Mouse (Mus musculus): Measurements from ENCODE around the gene Galnt10. TPM values are rescaled to one million over a fixed set of nuclear protein-coding genes. Genes with fewer than 3 reads are reported as not detected.

The Galnt10 gene
- total and polyA plus RNA-seq, 3 experiments = 0.07 to 0.85 TPM; not detected in 1

GRCm38 (mm10) chr11:57653796-57654195 is 8.6 kb downstream of the Galnt10 start:
- dilution Hi-C loops (cut with MboI; ENCODE audit: extremely low pct_ligation_motif_present, extremely low pct_unique_long_range_greater_than_20kb, low sequenced_read_pairs) (no loop called here), in situ Hi-C loops (cut with MboI; ENCODE audit: low pct_ligation_motif_present, low pct_unique_long_range_greater_than_20kb, low sequenced_read_pairs) (no loop called here)
- no peak for DNase-seq (ENCODE audit: extremely low read depth)
- no peak overlapping the region for H3K4me2 ChIP-seq (ENCODE audit: insufficient read depth, low read depth, poor library complexity, severe bottlenecking)
- H3K4me3 ChIP-seq (replicated peaks in 1 of 3; ENCODE audit: low read depth in 2 of 3, low read length in 2 of 3, poor library complexity in 1 of 3) = no peak overlapping the region
- H3K27ac ChIP-seq (ENCODE audit: insufficient read depth, low read depth) = no peak overlapping the region
- TF ChIP-seq MAX (IDR thresholded peaks at IDR 0.05; ENCODE audit: low read length) (no peak), JUND (conservative IDR thresholded peaks at IDR 0.05; ENCODE audit: low read depth, low read length) (no peak), POLR2A (IDR thresholded peaks at IDR 0.05; ENCODE audit: low read depth, low read length) (no peak), HCFC1 (IDR thresholded peaks at IDR 0.05; ENCODE audit: low read depth, low read length) (no peak), CTCF (conservative IDR thresholded peaks at IDR 0.05 in 1 of 2, IDR thresholded peaks at IDR 0.05 in 1 of 2; ENCODE audit: low read depth in 2 of 2, low read length in 2 of 2) (no peak)
- no peaks in the 10 kb centered on the region for H3K36me3 ChIP-seq (replicated peaks in 1 of 2; ENCODE audit: control insufficient read depth in 1 of 2, insufficient read depth in 1 of 2, low read length in 1 of 2)
- no peaks in the 10 kb centered on the region for H3K79me2 ChIP-seq (replicated peaks; ENCODE audit: control insufficient read depth, extremely low read depth, insufficient read depth, poor library complexity, severe bottlenecking)
- H3K9me3 ChIP-seq (replicated peaks; ENCODE audit: low read length) = no peaks in the 10 kb centered on the region
- H3K27me3 ChIP-seq (replicated peaks) = peaks cover 97% of the 10 kb centered on the region
- H3K9ac ChIP-seq (ENCODE audit: insufficient read depth, low read depth) = no peak overlapping the region
- no peaks in the 10 kb centered on the region for H3K4me1 ChIP-seq (ENCODE audit: control insufficient read depth in 1 of 2, insufficient read depth in 2 of 2)

GRCm38 (mm10) chr11:57654386-57654785 is 9.1 kb downstream of the Galnt10 start:
- Histone ChIP-seq H3K27ac (ENCODE audit: insufficient read depth, low read depth) (no peak overlapping the region), H3K27me3 (replicated peaks) (peaks cover 95% of the 10 kb centered on the region), H3K4me1 (ENCODE audit: control insufficient read depth in 1 of 2, insufficient read depth in 2 of 2) (no peaks in the 10 kb centered on the region), H3K4me2 (ENCODE audit: insufficient read depth, low read depth, poor library complexity, severe bottlenecking) (no peak overlapping the region), H3K79me2 (replicated peaks; ENCODE audit: control insufficient read depth, extremely low read depth, insufficient read depth, poor library complexity, severe bottlenecking) (no peaks in the 10 kb centered on the region), H3K4me3 (replicated peaks in 1 of 3; ENCODE audit: low read depth in 2 of 3, low read length in 2 of 3, poor library complexity in 1 of 3) (no peak overlapping the region), H3K9ac (ENCODE audit: insufficient read depth, low read depth) (no peak overlapping the region), H3K36me3 (replicated peaks in 1 of 2; ENCODE audit: control insufficient read depth in 1 of 2, insufficient read depth in 1 of 2, low read length in 1 of 2) (no peaks in the 10 kb centered on the region), H3K9me3 (replicated peaks; ENCODE audit: low read length) (no peaks in the 10 kb centered on the region)
- DNase-seq (ENCODE audit: extremely low read depth) = no peak
- dilution Hi-C loops (cut with MboI; ENCODE audit: extremely low pct_ligation_motif_present, extremely low pct_unique_long_range_greater_than_20kb, low sequenced_read_pairs) (no loop called here), in situ Hi-C loops (cut with MboI; ENCODE audit: low pct_ligation_motif_present, low pct_unique_long_range_greater_than_20kb, low sequenced_read_pairs) (no loop called here)
- TF ChIP-seq USF2 (conservative IDR thresholded peaks at IDR 0.05; ENCODE audit: low read depth, low read length) (no peak), MYC (IDR thresholded peaks at IDR 0.05; ENCODE audit: low read depth, low read length) (no peak), POLR2A (IDR thresholded peaks at IDR 0.05; ENCODE audit: low read depth, low read length) (no peak), JUN (IDR thresholded peaks at IDR 0.05; ENCODE audit: insufficient read depth, low read depth, low read length) (no peak), TBP (conservative IDR thresholded peaks at IDR 0.05; ENCODE audit: low read depth, low read length) (no peak), ELF1 (IDR thresholded peaks at IDR 0.05; ENCODE audit: low read depth, low read length) (no peak)

GRCm38 (mm10) chr11:57654977-57655397 is 9.7 kb downstream of the Galnt10 start:
- TF ChIP-seq MAZ (IDR thresholded peaks at IDR 0.05; ENCODE audit: low read depth, low read length) = no peak
- TF ChIP-seq KAT2A (IDR thresholded peaks at IDR 0.05; ENCODE audit: insufficient replicate concordance, low read length) = no peak
- no peak for TF ChIP-seq NELFE (IDR thresholded peaks at IDR 0.05; ENCODE audit: low read depth, low read length)
- TF ChIP-seq MAFK (IDR thresholded peaks at IDR 0.05; ENCODE audit: insufficient replicate concordance, low read length) = no peak
- no peak for TF ChIP-seq ZMIZ1 (IDR thresholded peaks at IDR 0.05; ENCODE audit: low read depth, low read length)
- TF ChIP-seq POLR2A (IDR thresholded peaks at IDR 0.05; ENCODE audit: low read depth, low read length) = no peak
- no peak for TF ChIP-seq NRF1 (IDR thresholded peaks at IDR 0.05; ENCODE audit: low read depth, low read length)
- TF ChIP-seq CTCF (conservative IDR thresholded peaks at IDR 0.05 in 1 of 2, IDR thresholded peaks at IDR 0.05 in 1 of 2; ENCODE audit: low read depth in 2 of 2, low read length in 2 of 2) = no peak
- TF ChIP-seq POLR2AphosphoS2 (IDR thresholded peaks at IDR 0.05; ENCODE audit: low read depth, low read length) = no peak
- no peak for TF ChIP-seq CHD2 (IDR thresholded peaks at IDR 0.05; ENCODE audit: low read length)
- no peak for TF ChIP-seq USF1 (IDR thresholded peaks at IDR 0.05; ENCODE audit: low read depth, low read length)
- no peak for TF ChIP-seq UBTF (IDR thresholded peaks at IDR 0.05; ENCODE audit: low read depth, low read length)
- no peak for TF ChIP-seq RCOR1 (conservative IDR thresholded peaks at IDR 0.05; ENCODE audit: low read depth, low read length)
- TF ChIP-seq BHLHE40 (IDR thresholded peaks at IDR 0.05; ENCODE audit: low read depth, low read length) = no peak
- no peak for TF ChIP-seq MYC (IDR thresholded peaks at IDR 0.05; ENCODE audit: low read depth, low read length)
- no peak for TF ChIP-seq ZKSCAN1 (IDR thresholded peaks at IDR 0.05; ENCODE audit: borderline replicate concordance, low read depth, low read length)
- TF ChIP-seq ETS1 (conservative IDR thresholded peaks at IDR 0.05; ENCODE audit: low read depth, low read length) = no peak
- TF ChIP-seq RAD21 (IDR thresholded peaks at IDR 0.05; ENCODE audit: low read depth, low read length) = no peak
- no peak for TF ChIP-seq MEF2A (IDR thresholded peaks at IDR 0.05; ENCODE audit: borderline replicate concordance, low read depth, low read length)
- TF ChIP-seq TCF12 (IDR thresholded peaks at IDR 0.05; ENCODE audit: low read depth, low read length) = no peak
- H3K9ac ChIP-seq (ENCODE audit: insufficient read depth, low read depth) = no peak overlapping the region
- no peak overlapping the region for H3K27ac ChIP-seq (ENCODE audit: insufficient read depth, low read depth)
- H3K4me3 ChIP-seq (replicated peaks in 1 of 3; ENCODE audit: low read depth in 2 of 3, low read length in 2 of 3, poor library complexity in 1 of 3) = no peak overlapping the region
- H3K27me3 ChIP-seq (replicated peaks) = peaks cover 94% of the 10 kb centered on the region
- H3K4me1 ChIP-seq (ENCODE audit: control insufficient read depth in 1 of 2, insufficient read depth in 2 of 2) = no peaks in the 10 kb centered on the region
- no peak overlapping the region for H3K4me2 ChIP-seq (ENCODE audit: insufficient read depth, low read depth, poor library complexity, severe bottlenecking)
- dilution Hi-C loops (cut with MboI; ENCODE audit: extremely low pct_ligation_motif_present, extremely low pct_unique_long_range_greater_than_20kb, low sequenced_read_pairs) (no loop called here), in situ Hi-C loops (cut with MboI; ENCODE audit: low pct_ligation_motif_present, low pct_unique_long_range_greater_than_20kb, low sequenced_read_pairs) (no loop called here)
- no peak for DNase-seq (ENCODE audit: extremely low read depth)
- peaks cover 1% of the 10 kb centered on the region for H3K9me3 ChIP-seq (replicated peaks; ENCODE audit: low read length)
- H3K36me3 ChIP-seq (replicated peaks in 1 of 2; ENCODE audit: control insufficient read depth in 1 of 2, insufficient read depth in 1 of 2, low read length in 1 of 2) = no peaks in the 10 kb centered on the region
- H3K79me2 ChIP-seq (replicated peaks; ENCODE audit: control insufficient read depth, extremely low read depth, insufficient read depth, poor library complexity, severe bottlenecking) = no peaks in the 10 kb centered on the region
